Mouse (Mus musculus) thymus, adult 2 months (tissue): ENCODE results near the gene Sebox. TPM values are rescaled to one million over a fixed set of nuclear protein-coding genes. Genes with fewer than 3 reads are reported as not detected.

Experiments used
- DNase-seq: peaks from one replicate; pipeline ENCODE4 v3.0.0; 2021
- H3K27ac ChIP-seq: fragments of 200-500 bp; 2 replicates; pipeline ENCODE4 v1.5.1; 2012; ENCODE audit warnings: low read length, control low read depth; ENCODE audit not compliant: control insufficient read depth, insufficient read depth
- H3K27me3 ChIP-seq: fragments of 200-500 bp; 2 replicates; pipeline ENCODE4 v1.6.1; 2012; ENCODE audit warnings: mild to moderate bottlenecking, low read length, moderate library complexity, mixed read lengths; ENCODE audit not compliant: control insufficient read depth, insufficient read depth
- H3K36me3 ChIP-seq: fragments of 200-500 bp; 2 replicates; pipeline ENCODE4 v1.6.1; 2012; ENCODE audit warnings: mild to moderate bottlenecking, low read length, moderate library complexity; ENCODE audit not compliant: control insufficient read depth, insufficient read depth
- H3K4me1 ChIP-seq: fragments of 200-500 bp; replicated peaks from 2 replicates; pipeline ENCODE4 v1.6.1; 2012; ENCODE audit warnings: low read length; ENCODE audit not compliant: control insufficient read depth, insufficient read depth
- H3K4me3 ChIP-seq: fragments of 200-500 bp; 2 replicates; pipeline ENCODE4 v1.5.1; 2012; ENCODE audit warnings: mild to moderate bottlenecking, low read length, control low read depth, moderate library complexity; ENCODE audit not compliant: control insufficient read depth, insufficient read depth
- CTCF ChIP-seq: fragments of 200-500 bp; IDR thresholded peaks from 2 replicates; pipeline ENCODE4 v1.5.1; 2012; ENCODE audit warnings: mild to moderate bottlenecking, control low read depth, low read length, moderate library complexity, borderline replicate concordance; ENCODE audit not compliant: control insufficient read depth, poor library complexity, insufficient read depth; ENCODE audit errors: extremely low read depth
- POLR2A ChIP-seq: fragments of 200-500 bp; IDR thresholded peaks from 2 replicates; pipeline ENCODE4 v1.6.1; 2012; ENCODE audit warnings: mild to moderate bottlenecking, low read length, control low read depth, moderate library complexity; ENCODE audit not compliant: control insufficient read depth, poor library complexity, insufficient read depth; ENCODE audit errors: extremely low read depth
- WGBS: fragments of 180-500 bp; shearing (Covaris S2); methylation state at CpG from one replicate; pipeline ENCODE4 v1.1.7; 2018; 5-methylcytosine and 5-hydroxymethylcytosine counted together
- polyA plus RNA-seq: library from polyadenylated mRNA; depleted of rRNA; stranded (reverse); fragments of >200 nt; gene quantifications from 2 replicates; pipeline ENCODE4 v1.2.3, GENCODE M21; 2012

Sebox gene
- polyA plus RNA-seq, 1 experiment: 0.09 TPM

GRCm38 (mm10) chr11:78536690-78537084 is 33.4 kb downstream of the Sebox start:
- 2% methylated on average over 14 of the region's 14 CpGs for WGBS
- no peak for DNase-seq
- Histone ChIP-seq H3K27ac (peak overlapping the region; percentile 19), H3K27me3 (no peaks in the 10 kb centered on the region), H3K36me3 (peaks cover 9% of the 10 kb centered on the region; the same call in 1 of the 2 replicates), H3K4me1 (peaks cover 9% of the 10 kb centered on the region), H3K4me3 (peak overlapping the region; percentile 70)
- no peak for TF ChIP-seq POLR2A
- TF ChIP-seq CTCF: no peak

- 89% methylated on average over 3 of the region's 3 CpGs for WGBS
- H3K4me1 ChIP-seq: peaks cover 7% of the 10 kb centered on the region
- DNase-seq: no peak
- TF ChIP-seq CTCF: no peak
- peaks cover 9% of the 10 kb centered on the region; the same call in 1 of the 2 replicates for H3K36me3 ChIP-seq
- no peak overlapping the region for H3K27ac ChIP-seq
- H3K27me3 ChIP-seq: no peaks in the 10 kb centered on the region
- no peak overlapping the region for H3K4me3 ChIP-seq
Observed at GRCm38 (mm10) chr11:78540358-78540757, 37.1 kb downstream of the Sebox start.

- H3K36me3 ChIP-seq: peaks cover 9% of the 10 kb centered on the region; the same call in 1 of the 2 replicates
- DNase-seq: no peak
Observed at GRCm38 (mm10) chr11:78544449-78545111, 41.3 kb downstream of the Sebox start.

DNA sequence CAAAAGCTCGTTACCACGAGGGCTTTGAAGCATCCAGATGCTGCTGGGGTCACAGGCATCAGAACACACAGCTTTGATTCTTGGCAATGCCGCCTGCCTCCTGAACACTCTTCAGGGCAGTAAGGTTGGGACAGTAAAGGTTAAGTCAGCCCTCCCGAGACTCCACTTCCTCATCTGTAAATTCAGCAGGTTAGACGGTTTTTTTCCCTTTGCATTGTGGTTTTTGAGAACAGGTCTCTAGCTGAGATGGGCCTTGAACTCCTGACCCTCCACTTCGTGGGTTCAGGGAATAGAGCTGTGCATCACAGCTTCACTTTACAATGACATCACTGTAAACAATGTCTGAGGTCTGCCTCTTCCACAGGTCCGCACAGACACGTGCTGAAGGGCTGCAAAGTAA is 41.9 kb downstream of the Sebox start:
- no peak for DNase-seq
- Histone ChIP-seq H3K27me3 (no peaks in the 10 kb centered on the region), H3K36me3 (peaks cover 9% of the 10 kb centered on the region; the same call in 1 of the 2 replicates), H3K27ac (no peak overlapping the region), H3K4me1 (peaks cover 6% of the 10 kb centered on the region), H3K4me3 (no peak overlapping the region)
- 46% methylated on average over 8 of the region's 8 CpGs for WGBS
- TF ChIP-seq CTCF (no peak), POLR2A (no peak)

More at GRCm38 (mm10) chr11:78544449-78545111, 41.3 kb downstream of the Sebox start:
- H3K27ac ChIP-seq: no peak overlapping the region
- no peak overlapping the region for H3K4me3 ChIP-seq
- no peak for TF ChIP-seq POLR2A
- TF ChIP-seq CTCF: no peak
- 90% methylated on average over 7 of the region's 7 CpGs for WGBS
- H3K27me3 ChIP-seq: no peaks in the 10 kb centered on the region
- H3K4me1 ChIP-seq: peaks cover 2% of the 10 kb centered on the region

- Histone ChIP-seq H3K27ac (no peak overlapping the region), H3K27me3 (no peaks in the 10 kb centered on the region), H3K4me1 (peaks cover 14% of the 10 kb centered on the region), H3K4me3 (no peak overlapping the region), H3K36me3 (no peaks in the 10 kb centered on the region)
- TF ChIP-seq CTCF: no peak
- no peak for TF ChIP-seq POLR2A
- WGBS: 85% methylated on average over 2 of the region's 2 CpGs
- no peak for DNase-seq
Observed at GRCm38 (mm10) chr11:78547718-78548460, 44.6 kb downstream of the Sebox start.

- 6% methylated on average over 5 of the region's 5 CpGs for WGBS
- peaks cover 14% of the 10 kb centered on the region for H3K4me1 ChIP-seq
- no peak overlapping the region; the same call in 1 of the 2 replicates for H3K4me3 ChIP-seq
- no peak for DNase-seq
- TF ChIP-seq CTCF (no peak), POLR2A (no peak)
- no peaks in the 10 kb centered on the region for H3K36me3 ChIP-seq
- H3K27ac ChIP-seq: no peak overlapping the region
- H3K27me3 ChIP-seq: no peaks in the 10 kb centered on the region
Observed at GRCm38 (mm10) chr11:78549491-78549987, 46.3 kb downstream of the Sebox start.
